Mouse (Mus musculus) A20 (cell line): ENCODE results near the gene Hmx2.

Source experiments
- DNase-seq: peaks from one replicate; pipeline ENCODE4 v3.0.0-alpha.2; 2011; ENCODE audit warnings: low read depth, low spot score

The Hmx2 gene

GRCm38 (mm10) chr7:131556541-131557271 lies 8.1 kb downstream of the Hmx2 start:
- no peak for DNase-seq

- no peak for DNase-seq
Observed at GRCm38 (mm10) chr7:131557751-131558150, 9.2 kb downstream of the Hmx2 start.

GRCm38 (mm10) chr7:131559986-131560696 lies 11.6 kb downstream of the Hmx2 start, which contains the start of gene Bub3:
Gene Bub3, plus strand, starts transcription at chr7:131560222.
- peak; percentile 96 for DNase-seq

- no peak for DNase-seq
Observed at GRCm38 (mm10) chr7:131560697-131561042, 12.1 kb downstream of the Hmx2 start.

- no peak for DNase-seq
Observed at GRCm38 (mm10) chr7:131575246-131575645, 26.7 kb downstream of the Hmx2 start.

- DNase-seq: no peak
Observed at GRCm38 (mm10) chr7:131582178-131582577, 33.6 kb downstream of the Hmx2 start.

GRCm38 (mm10) chr7:131585551-131585950 lies 37.0 kb downstream of the Hmx2 start:
- no peak for DNase-seq

GRCm38 (mm10) chr7:131597779-131598482 lies 49.4 kb downstream of the Hmx2 start:
- DNase-seq: no peak

- DNase-seq: peak; percentile 28
Observed at GRCm38 (mm10) chr7:131598483-131598824, 49.9 kb downstream of the Hmx2 start.

GRCm38 (mm10) chr7:131602106-131602505 lies 53.5 kb downstream of the Hmx2 start:
- DNase-seq: no peak

GRCm38 (mm10) chr7:131603186-131603585 lies 54.6 kb downstream of the Hmx2 start:
- DNase-seq: no peak

GRCm38 (mm10) chr7:131604946-131605345 lies 56.4 kb downstream of the Hmx2 start:
- no peak for DNase-seq

GRCm38 (mm10) chr7:131605481-131605880 lies 56.9 kb downstream of the Hmx2 start:
- DNase-seq: no peak
